Mouse (Mus musculus) embryonic stem cell, embryonic (primary cell): Measurements from ENCODE around the gene Mipep.

Source experiments
- CTCF ChIA-PET, 4 experiments: fragments of 300-600 bp in 2 of 4; fragments of 350-600 bp in 2 of 4; sonication (Branson Sonifier 250); formaldehyde crosslinking; loops; one replicate each; lab custom pipeline; 2022; ENCODE audit warnings: inconsistent platforms in 2 of 4; lab: Charles Lee
- POLR2A ChIA-PET, 4 experiments: fragments of 300-600 bp in 2 of 4; fragments of 350-600 bp in 2 of 4; sonication (Branson Sonifier 250); formaldehyde crosslinking; loops; one replicate each; lab custom pipeline; 2022; ENCODE audit warnings: antibody characterized with exemption in 4 of 4, inconsistent platforms in 1 of 4; lab: Charles Lee

Gene Mipep

GRCm38 (mm10) chr14:60935705-60936104 is 151.3 kb downstream of the Mipep start:
- ChIA-PET CTCF (no interaction called here), POLR2A (no interaction called here)

- POLR2A ChIA-PET: no interaction called here
- CTCF ChIA-PET: no interaction called here
Measured at GRCm38 (mm10) chr14:60937481-60938039, 153.2 kb downstream of the Mipep start.
